Mouse (Mus musculus): ENCODE data around the gene Frmd4b. TPM values are rescaled to one million over a fixed set of nuclear protein-coding genes. Genes with fewer than 3 reads are reported as not detected.

The Frmd4b gene
- polyA plus RNA-seq, 1 experiment, result 0.59 TPM

- H3K4me3 ChIP-seq, result no peak overlapping the region
- no peak for TF ChIP-seq TCF3 (IDR thresholded peaks at IDR 0.05; ENCODE audit: insufficient read length, low read depth)
- no peak for TF ChIP-seq E2F4 (IDR thresholded peaks at IDR 0.05; ENCODE audit: insufficient read depth)
- no peak for TF ChIP-seq MAX (IDR thresholded peaks at IDR 0.05; ENCODE audit: low read depth)
- no peak for TF ChIP-seq CEBPB (IDR thresholded peaks at IDR 0.05; ENCODE audit: insufficient read depth, poor library complexity, severe bottlenecking)
- TF ChIP-seq REST (IDR thresholded peaks at IDR 0.05; ENCODE audit: insufficient read depth, insufficient read length), result no peak
- no peak for TF ChIP-seq MYOG (IDR thresholded peaks at IDR 0.05; ENCODE audit: control insufficient read depth in 1 of 3, insufficient read depth in 1 of 3, insufficient read length in 2 of 3, low read depth in 2 of 3)
- no peak for TF ChIP-seq POLR2AphosphoS2 (IDR thresholded peaks at IDR 0.05; ENCODE audit: insufficient read length, low read depth)
- no peak for TF ChIP-seq MYOD1 (IDR thresholded peaks at IDR 0.05; ENCODE audit: control insufficient read depth in 1 of 3, insufficient read length in 2 of 3, low read depth in 2 of 3)
- no peak for TF ChIP-seq USF1 (IDR thresholded peaks at IDR 0.05; ENCODE audit: low read depth)
- no peak for TF ChIP-seq SRF (IDR thresholded peaks at IDR 0.05; ENCODE audit: control insufficient read depth, insufficient read length, low read depth)
- TF ChIP-seq POLR2A (IDR thresholded peaks at IDR 0.05; ENCODE audit: insufficient read length, low read depth), result no peak
- no peak for TF ChIP-seq TCF12 (IDR thresholded peaks at IDR 0.05; ENCODE audit: insufficient read depth, poor library complexity, severe bottlenecking)
- no peaks in the 10 kb centered on the region for H3K27me3 ChIP-seq (ENCODE audit: control insufficient read depth, insufficient read depth, insufficient read length)
- no peaks in the 10 kb centered on the region for H3K79me2 ChIP-seq (ENCODE audit: control insufficient read depth, insufficient read depth)
- H3K4me2 ChIP-seq (ENCODE audit: low read depth), result no peak overlapping the region
- H3K36me3 ChIP-seq (ENCODE audit: control insufficient read depth, insufficient read depth), result no peaks in the 10 kb centered on the region
- H3ac ChIP-seq (ENCODE audit: control insufficient read depth, insufficient read length), result no peak overlapping the region
Measured at GRCm38 (mm10) chr6:97392912-97393311, 224.4 kb downstream of the Frmd4b start.

- TF ChIP-seq CEBPB (IDR thresholded peaks at IDR 0.05; ENCODE audit: insufficient read depth, poor library complexity, severe bottlenecking) (no peak), USF1 (IDR thresholded peaks at IDR 0.05; ENCODE audit: low read depth) (no peak), POLR2A (IDR thresholded peaks at IDR 0.05; ENCODE audit: insufficient read length, low read depth) (no peak), MAX (IDR thresholded peaks at IDR 0.05; ENCODE audit: low read depth) (no peak), MYOD1 (IDR thresholded peaks at IDR 0.05; ENCODE audit: control insufficient read depth in 1 of 3, insufficient read length in 2 of 3, low read depth in 2 of 3) (no peak), TCF12 (IDR thresholded peaks at IDR 0.05; ENCODE audit: insufficient read depth, poor library complexity, severe bottlenecking) (no peak), SRF (IDR thresholded peaks at IDR 0.05; ENCODE audit: control insufficient read depth, insufficient read length, low read depth) (no peak), POLR2AphosphoS2 (IDR thresholded peaks at IDR 0.05; ENCODE audit: insufficient read length, low read depth) (no peak), TCF3 (IDR thresholded peaks at IDR 0.05; ENCODE audit: insufficient read length, low read depth) (no peak), E2F4 (IDR thresholded peaks at IDR 0.05; ENCODE audit: insufficient read depth) (no peak), MYOG (IDR thresholded peaks at IDR 0.05; ENCODE audit: control insufficient read depth in 1 of 3, insufficient read depth in 1 of 3, insufficient read length in 2 of 3, low read depth in 2 of 3) (no peak), REST (IDR thresholded peaks at IDR 0.05; ENCODE audit: insufficient read depth, insufficient read length) (no peak)
Measured at GRCm38 (mm10) chr6:97387388-97387787, 230.0 kb downstream of the Frmd4b start.

GRCm38 (mm10) chr6:97384918-97385317 is 232.4 kb downstream of the Frmd4b start:
- no peaks in the 10 kb centered on the region for H3K27me3 ChIP-seq (ENCODE audit: control insufficient read depth, insufficient read depth, insufficient read length)
- no peak for TF ChIP-seq POLR2A (IDR thresholded peaks at IDR 0.05; ENCODE audit: insufficient read length, low read depth)
- peak in 1 of 3 experiments; percentile 71 for TF ChIP-seq MYOG (IDR thresholded peaks at IDR 0.05; ENCODE audit: control insufficient read depth in 1 of 3, insufficient read depth in 1 of 3, insufficient read length in 2 of 3, low read depth in 2 of 3)
- no peak for TF ChIP-seq CEBPB (IDR thresholded peaks at IDR 0.05; ENCODE audit: insufficient read depth, poor library complexity, severe bottlenecking)
- TF ChIP-seq MYOD1 (IDR thresholded peaks at IDR 0.05; ENCODE audit: control insufficient read depth in 1 of 3, insufficient read length in 2 of 3, low read depth in 2 of 3), result peak in 2 of 3 experiments; percentile 17 to 45
- no peak for TF ChIP-seq TCF3 (IDR thresholded peaks at IDR 0.05; ENCODE audit: insufficient read length, low read depth)
- no peak for TF ChIP-seq TCF12 (IDR thresholded peaks at IDR 0.05; ENCODE audit: insufficient read depth, poor library complexity, severe bottlenecking)
- TF ChIP-seq SRF (IDR thresholded peaks at IDR 0.05; ENCODE audit: control insufficient read depth, insufficient read length, low read depth), result no peak

More at GRCm38 (mm10) chr6:97387388-97387787, 230.0 kb downstream of the Frmd4b start:
- Histone ChIP-seq H3K36me3 (ENCODE audit: control insufficient read depth, insufficient read depth) (no peaks in the 10 kb centered on the region), H3ac (ENCODE audit: control insufficient read depth, insufficient read length) (no peak overlapping the region), H3K79me2 (ENCODE audit: control insufficient read depth, insufficient read depth) (no peaks in the 10 kb centered on the region), H3K4me2 (ENCODE audit: low read depth) (no peak overlapping the region), H3K4me3 (no peak overlapping the region), H3K27me3 (ENCODE audit: control insufficient read depth, insufficient read depth, insufficient read length) (no peaks in the 10 kb centered on the region)

GRCm38 (mm10) chr6:97381275-97381674 is 236.1 kb downstream of the Frmd4b start:
- TF ChIP-seq MYOD1 (IDR thresholded peaks at IDR 0.05; ENCODE audit: control insufficient read depth in 1 of 3, insufficient read length in 2 of 3, low read depth in 2 of 3) (no peak), POLR2AphosphoS2 (IDR thresholded peaks at IDR 0.05; ENCODE audit: insufficient read length, low read depth) (no peak), MAX (IDR thresholded peaks at IDR 0.05; ENCODE audit: low read depth) (no peak), MYOG (IDR thresholded peaks at IDR 0.05; ENCODE audit: control insufficient read depth in 1 of 3, insufficient read depth in 1 of 3, insufficient read length in 2 of 3, low read depth in 2 of 3) (no peak), E2F4 (IDR thresholded peaks at IDR 0.05; ENCODE audit: insufficient read depth) (no peak), POLR2A (IDR thresholded peaks at IDR 0.05; ENCODE audit: insufficient read length, low read depth) (no peak), REST (IDR thresholded peaks at IDR 0.05; ENCODE audit: insufficient read depth, insufficient read length) (no peak)
- Histone ChIP-seq H3K36me3 (ENCODE audit: control insufficient read depth, insufficient read depth) (no peaks in the 10 kb centered on the region), H3K4me3 (no peak overlapping the region), H3ac (ENCODE audit: control insufficient read depth, insufficient read length) (no peak overlapping the region), H3K79me2 (ENCODE audit: control insufficient read depth, insufficient read depth) (no peaks in the 10 kb centered on the region), H3K4me2 (ENCODE audit: low read depth) (no peak overlapping the region), H3K27me3 (ENCODE audit: control insufficient read depth, insufficient read depth, insufficient read length) (no peaks in the 10 kb centered on the region)

More at GRCm38 (mm10) chr6:97384918-97385317, 232.4 kb downstream of the Frmd4b start:
- no peak overlapping the region for H3ac ChIP-seq (ENCODE audit: control insufficient read depth, insufficient read length)
- no peaks in the 10 kb centered on the region for H3K36me3 ChIP-seq (ENCODE audit: control insufficient read depth, insufficient read depth)
- no peaks in the 10 kb centered on the region for H3K79me2 ChIP-seq (ENCODE audit: control insufficient read depth, insufficient read depth)
- no peak overlapping the region for H3K4me3 ChIP-seq
- H3K4me2 ChIP-seq (ENCODE audit: low read depth), result no peak overlapping the region

- H3ac ChIP-seq (ENCODE audit: control insufficient read depth, insufficient read length), result no peak overlapping the region
Measured at GRCm38 (mm10) chr6:97370947-97371346, 246.4 kb downstream of the Frmd4b start.

More at GRCm38 (mm10) chr6:97370947-97371346, 246.4 kb downstream of the Frmd4b start:
- Histone ChIP-seq H3K36me3 (ENCODE audit: control insufficient read depth, insufficient read depth) (no peaks in the 10 kb centered on the region), H3K79me2 (ENCODE audit: control insufficient read depth, insufficient read depth) (no peaks in the 10 kb centered on the region), H3K4me2 (ENCODE audit: low read depth) (no peak overlapping the region), H3K27me3 (ENCODE audit: control insufficient read depth, insufficient read depth, insufficient read length) (no peaks in the 10 kb centered on the region), H3K4me3 (no peak overlapping the region)
- no peak for TF ChIP-seq MYOG (IDR thresholded peaks at IDR 0.05; ENCODE audit: control insufficient read depth in 1 of 3, insufficient read depth in 1 of 3, insufficient read length in 2 of 3, low read depth in 2 of 3)
- no peak for TF ChIP-seq MYOD1 (IDR thresholded peaks at IDR 0.05; ENCODE audit: control insufficient read depth in 1 of 3, insufficient read length in 2 of 3, low read depth in 2 of 3)
- TF ChIP-seq E2F4 (IDR thresholded peaks at IDR 0.05; ENCODE audit: insufficient read depth), result no peak
- no peak for TF ChIP-seq SRF (IDR thresholded peaks at IDR 0.05; ENCODE audit: control insufficient read depth, insufficient read length, low read depth)
